Mouse (Mus musculus): ENCODE measurements at regions not wholly inside any gene's neighbourhood (a gene's known extent, or its start where the extent isn't known, plus 50 kb on each side); places are given as distances from the start of the nearest gene placed in this dataset.

- H3K36me3 ChIP-seq (replicated peaks), result no peaks in the 10 kb centered on the region
- H3K4me1 ChIP-seq, result peaks cover 35% of the 10 kb centered on the region
- H3K27me3 ChIP-seq, result no peaks in the 10 kb centered on the region
- no peak overlapping the region for H3K4me2 ChIP-seq
- H3K9ac ChIP-seq, result no peak overlapping the region
- H3K9me3 ChIP-seq, result no peaks in the 10 kb centered on the region
- no peak overlapping the region for H3K4me3 ChIP-seq (replicated peaks)
- 91% methylated on average over 7 of the region's 7 CpGs for WGBS
- no peak for ATAC-seq (ENCODE audit: low FRiP score)
- no peak overlapping the region for H3K27ac ChIP-seq
Measured at GRCm38 (mm10) chr3:35106097-35106496, 455.9 kb downstream of the Sox2 start.

GRCm38 (mm10) chr3:35133477-35133876 lies 483.3 kb downstream of the Sox2 start:
- 85% methylated on average over 3 of the region's 3 CpGs for WGBS
- no peak for ATAC-seq (ENCODE audit: low FRiP score)
- Histone ChIP-seq H3K4me3 (replicated peaks) (no peak overlapping the region), H3K4me1 (no peaks in the 10 kb centered on the region), H3K4me2 (no peak overlapping the region), H3K36me3 (replicated peaks) (no peaks in the 10 kb centered on the region), H3K9me3 (no peaks in the 10 kb centered on the region), H3K27me3 (no peaks in the 10 kb centered on the region), H3K9ac (no peak overlapping the region), H3K27ac (no peak overlapping the region)

- no peak overlapping the region for H3K4me2 ChIP-seq
- no peak overlapping the region for H3K9ac ChIP-seq
- WGBS, result 80% methylated on average over 11 of the region's 11 CpGs
- no peak overlapping the region for H3K27ac ChIP-seq
- H3K9me3 ChIP-seq, result no peaks in the 10 kb centered on the region
- H3K36me3 ChIP-seq (replicated peaks), result no peaks in the 10 kb centered on the region
- H3K4me3 ChIP-seq (replicated peaks), result no peak overlapping the region
- H3K4me1 ChIP-seq, result no peaks in the 10 kb centered on the region
- no peak for ATAC-seq (ENCODE audit: low FRiP score)
- no peaks in the 10 kb centered on the region for H3K27me3 ChIP-seq
Measured at GRCm38 (mm10) chr3:35141500-35142220, 491.5 kb downstream of the Sox2 start.

- 79% methylated on average over 2 of the region's 2 CpGs for WGBS
- no peaks in the 10 kb centered on the region for H3K9me3 ChIP-seq
- ATAC-seq (ENCODE audit: low FRiP score), result no peak
- H3K4me1 ChIP-seq, result no peaks in the 10 kb centered on the region
- H3K27ac ChIP-seq, result no peak overlapping the region
- no peaks in the 10 kb centered on the region for H3K27me3 ChIP-seq
- H3K36me3 ChIP-seq (replicated peaks), result no peaks in the 10 kb centered on the region
- no peak overlapping the region for H3K4me2 ChIP-seq
- no peak overlapping the region for H3K4me3 ChIP-seq (replicated peaks)
- H3K9ac ChIP-seq, result no peak overlapping the region
Measured at GRCm38 (mm10) chr3:35142683-35143082, 492.5 kb downstream of the Sox2 start.

DNA sequence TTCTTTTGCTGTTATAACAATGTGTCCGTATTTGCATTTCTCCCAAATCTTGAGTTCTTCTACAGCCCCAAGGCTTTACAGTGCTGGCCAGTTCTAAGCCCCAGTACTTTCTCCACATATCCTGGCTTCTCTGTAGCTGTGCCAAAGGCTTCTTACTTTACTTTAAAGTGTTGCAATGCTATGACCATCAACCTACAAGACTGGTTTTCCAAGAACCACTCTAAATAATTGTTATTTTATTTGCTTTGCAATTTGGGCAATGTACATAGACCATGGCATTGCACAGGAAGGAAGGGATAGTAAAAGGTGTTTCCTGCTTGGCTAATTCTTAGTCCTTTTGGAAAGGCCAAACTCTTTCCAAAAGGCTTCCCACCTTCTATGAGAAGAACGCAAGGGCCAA lies 495.4 kb downstream of the Sox2 start:
- H3K4me2 ChIP-seq, result no peak overlapping the region
- peaks cover 10% of the 10 kb centered on the region for H3K4me1 ChIP-seq
- H3K36me3 ChIP-seq (replicated peaks), result no peaks in the 10 kb centered on the region
- H3K27ac ChIP-seq, result no peak overlapping the region
- no peak for ATAC-seq (ENCODE audit: low FRiP score)
- H3K4me3 ChIP-seq (replicated peaks), result no peak overlapping the region
- no peaks in the 10 kb centered on the region for H3K27me3 ChIP-seq
- 90% methylated on average over 2 of the region's 2 CpGs for WGBS
- H3K9me3 ChIP-seq, result no peaks in the 10 kb centered on the region
- no peak overlapping the region for H3K9ac ChIP-seq

DNA sequence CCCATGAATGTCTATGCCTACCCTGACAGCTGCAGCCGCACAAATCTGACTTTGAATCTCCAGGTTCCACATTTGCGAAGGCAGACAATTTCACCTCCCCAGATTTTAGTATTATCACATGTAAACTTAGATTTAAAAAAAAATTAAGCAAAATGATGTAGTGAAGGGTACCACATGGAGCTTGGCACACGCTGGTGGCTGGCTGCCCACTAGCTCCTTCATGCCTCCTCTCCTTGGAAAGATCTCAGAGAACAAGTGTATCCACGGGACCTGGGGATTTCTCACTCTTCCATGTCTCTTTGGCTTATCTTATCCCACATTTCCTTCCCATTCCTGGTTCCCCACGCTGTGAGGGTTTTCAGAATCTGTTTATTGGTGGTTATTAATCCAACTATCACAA lies 496.5 kb downstream of the Sox2 start:
- no peak for ATAC-seq (ENCODE audit: low FRiP score)
- H3K27ac ChIP-seq, result no peak overlapping the region
- WGBS, result 88% methylated on average over 5 of the region's 5 CpGs

GRCm38 (mm10) chr3:35149251-35149691 lies 499.1 kb downstream of the Sox2 start:
- no peak overlapping the region for H3K9ac ChIP-seq
- H3K27me3 ChIP-seq, result no peaks in the 10 kb centered on the region
- H3K4me1 ChIP-seq, result peaks cover 13% of the 10 kb centered on the region
- no peak overlapping the region for H3K4me3 ChIP-seq (replicated peaks)
- 50% methylated on average over 12 of the region's 12 CpGs for WGBS
- no peaks in the 10 kb centered on the region for H3K36me3 ChIP-seq (replicated peaks)
- no peaks in the 10 kb centered on the region for H3K9me3 ChIP-seq
- no peak overlapping the region for H3K4me2 ChIP-seq
- H3K27ac ChIP-seq, result peak overlapping the region; percentile 6; the same call in 1 of the 2 replicates
- ATAC-seq (ENCODE audit: low FRiP score), result no peak

More for the DNA sequence above, 496.5 kb downstream of the Sox2 start:
- H3K9ac ChIP-seq, result no peak overlapping the region
- no peak overlapping the region for H3K4me3 ChIP-seq (replicated peaks)
- no peaks in the 10 kb centered on the region for H3K9me3 ChIP-seq
- H3K27me3 ChIP-seq, result no peaks in the 10 kb centered on the region
- no peaks in the 10 kb centered on the region for H3K36me3 ChIP-seq (replicated peaks)
- no peak overlapping the region for H3K4me2 ChIP-seq
- H3K4me1 ChIP-seq, result peaks cover 10% of the 10 kb centered on the region

DNA sequence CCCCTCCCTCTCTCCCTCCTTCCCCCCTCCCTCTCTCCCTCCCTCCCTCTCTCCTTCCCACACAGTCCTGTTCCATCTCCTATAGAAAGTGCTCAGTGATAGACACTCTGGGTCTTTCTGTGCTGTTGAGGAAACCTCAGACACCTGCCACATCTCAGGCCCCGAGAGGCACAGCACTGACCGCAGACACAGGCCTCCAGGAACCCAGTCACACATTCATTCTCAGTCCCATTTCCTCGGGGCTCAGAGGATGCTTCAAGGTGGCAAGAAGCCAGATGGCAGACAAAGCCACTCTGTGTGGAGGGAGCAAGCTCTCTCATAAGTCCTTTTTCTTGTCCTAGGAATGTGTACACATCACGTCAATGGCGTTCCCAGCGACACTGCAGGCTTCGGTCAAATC lies 502.0 kb downstream of the Sox2 start:
- 81% methylated on average over 7 of the region's 7 CpGs for WGBS
- Histone ChIP-seq H3K4me3 (replicated peaks) (no peak overlapping the region), H3K27me3 (no peaks in the 10 kb centered on the region), H3K4me2 (no peak overlapping the region), H3K4me1 (peaks cover 13% of the 10 kb centered on the region), H3K9me3 (no peaks in the 10 kb centered on the region), H3K36me3 (replicated peaks) (no peaks in the 10 kb centered on the region), H3K27ac (no peak overlapping the region), H3K9ac (no peak overlapping the region)
- ATAC-seq (ENCODE audit: low FRiP score), result no peak

DNA sequence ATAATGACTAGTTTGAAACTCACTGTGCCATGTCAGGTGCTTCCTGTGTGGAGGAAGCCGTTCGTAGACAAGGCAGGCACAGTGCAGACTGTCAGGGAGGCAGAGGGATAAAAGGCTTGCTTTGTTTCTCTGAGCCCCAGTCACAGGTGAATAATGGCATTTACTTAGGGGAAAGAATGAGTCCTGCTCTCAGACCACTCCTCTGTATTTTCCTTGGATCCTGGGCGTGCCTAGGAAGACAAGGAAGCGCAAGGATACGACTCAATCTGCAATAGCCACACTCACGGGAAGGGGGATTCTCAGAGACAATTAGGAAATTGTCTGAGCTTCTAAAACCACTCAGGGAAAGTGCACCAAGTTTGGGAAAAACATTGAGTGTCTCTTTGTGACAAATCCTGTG lies 504.1 kb downstream of the Sox2 start:
- no peak for ATAC-seq (ENCODE audit: low FRiP score)
- no peak overlapping the region for H3K4me2 ChIP-seq
- WGBS, result 45% methylated on average over 6 of the region's 6 CpGs
- no peaks in the 10 kb centered on the region for H3K9me3 ChIP-seq
- H3K9ac ChIP-seq, result no peak overlapping the region
- no peaks in the 10 kb centered on the region for H3K27me3 ChIP-seq
- H3K27ac ChIP-seq, result no peak overlapping the region
- no peak overlapping the region for H3K4me3 ChIP-seq (replicated peaks)
- peaks cover 6% of the 10 kb centered on the region for H3K4me1 ChIP-seq
- no peaks in the 10 kb centered on the region for H3K36me3 ChIP-seq (replicated peaks)

DNA sequence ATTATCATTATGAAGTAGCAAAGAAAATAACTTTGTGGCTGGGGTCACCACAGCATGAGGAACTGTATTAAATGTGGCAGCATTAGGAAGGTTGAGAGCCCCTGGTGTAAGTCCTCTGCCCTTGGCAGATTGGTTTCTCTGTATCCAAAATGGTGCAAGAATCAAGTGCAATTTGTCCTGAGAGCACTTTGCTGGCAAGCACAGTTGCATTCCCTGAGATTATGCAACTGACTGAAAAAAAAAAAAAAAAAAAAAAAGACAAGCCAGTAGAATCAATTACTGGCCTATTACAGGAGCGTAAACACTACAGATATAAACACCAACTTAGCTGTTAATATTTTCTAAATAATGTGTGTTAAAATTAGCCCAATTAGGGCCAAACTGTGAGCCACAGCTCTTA lies 518.5 kb downstream of the Sox2 start:
- H3K27me3 ChIP-seq, result no peaks in the 10 kb centered on the region
- H3K36me3 ChIP-seq (replicated peaks), result no peaks in the 10 kb centered on the region
- H3K9me3 ChIP-seq, result no peaks in the 10 kb centered on the region
- 90% methylated on average over 1 of the region's 1 CpGs for WGBS
- H3K4me3 ChIP-seq (replicated peaks), result no peak overlapping the region
- peaks cover 4% of the 10 kb centered on the region for H3K4me1 ChIP-seq
- no peak overlapping the region for H3K27ac ChIP-seq
- H3K9ac ChIP-seq, result no peak overlapping the region
- no peak overlapping the region for H3K4me2 ChIP-seq
- no peak for ATAC-seq (ENCODE audit: low FRiP score)

GRCm38 (mm10) chr3:35178759-35179440 lies 528.7 kb downstream of the Sox2 start:
- Histone ChIP-seq H3K9me3 (no peaks in the 10 kb centered on the region), H3K36me3 (replicated peaks) (no peaks in the 10 kb centered on the region), H3K4me1 (peaks cover 2% of the 10 kb centered on the region), H3K27ac (no peak overlapping the region), H3K4me2 (no peak overlapping the region), H3K27me3 (no peaks in the 10 kb centered on the region), H3K4me3 (replicated peaks) (no peak overlapping the region), H3K9ac (no peak overlapping the region)
- 79% methylated on average over 12 of the region's 12 CpGs for WGBS
- ATAC-seq (ENCODE audit: low FRiP score), result no peak

GRCm38 (mm10) chr3:35208526-35208925 lies 545.4 kb upstream of the Atp11b start:
- no peak overlapping the region for H3K9ac ChIP-seq
- H3K27ac ChIP-seq, result no peak overlapping the region
- no peaks in the 10 kb centered on the region for H3K27me3 ChIP-seq
- H3K9me3 ChIP-seq, result no peaks in the 10 kb centered on the region
- no peak overlapping the region for H3K4me2 ChIP-seq
- H3K4me3 ChIP-seq (replicated peaks), result no peak overlapping the region
- H3K36me3 ChIP-seq (replicated peaks), result no peaks in the 10 kb centered on the region
- H3K4me1 ChIP-seq, result no peaks in the 10 kb centered on the region
- WGBS, result 94% methylated on average over 5 of the region's 5 CpGs
- no peak for ATAC-seq (ENCODE audit: low FRiP score)

- Histone ChIP-seq H3K9ac (no peak overlapping the region), H3K36me3 (replicated peaks) (no peaks in the 10 kb centered on the region), H3K9me3 (no peaks in the 10 kb centered on the region), H3K4me2 (no peak overlapping the region), H3K4me1 (peaks cover 14% of the 10 kb centered on the region), H3K4me3 (replicated peaks) (no peak overlapping the region), H3K27me3 (0 out of 2 replicates have a peak, but pooled peaks cover 3% of the 10 kb centered on the region), H3K27ac (no peak overlapping the region)
- 91% methylated on average over 6 of the region's 6 CpGs for WGBS
- no peak for ATAC-seq (ENCODE audit: low FRiP score)
Measured at GRCm38 (mm10) chr3:35219394-35219793, 534.5 kb upstream of the Atp11b start.

Measured in forebrain, embryonic 12.5 days (tissue).